15 mouse cellular contexts compared by ENCODE assay signal in the genomic region with DNA sequence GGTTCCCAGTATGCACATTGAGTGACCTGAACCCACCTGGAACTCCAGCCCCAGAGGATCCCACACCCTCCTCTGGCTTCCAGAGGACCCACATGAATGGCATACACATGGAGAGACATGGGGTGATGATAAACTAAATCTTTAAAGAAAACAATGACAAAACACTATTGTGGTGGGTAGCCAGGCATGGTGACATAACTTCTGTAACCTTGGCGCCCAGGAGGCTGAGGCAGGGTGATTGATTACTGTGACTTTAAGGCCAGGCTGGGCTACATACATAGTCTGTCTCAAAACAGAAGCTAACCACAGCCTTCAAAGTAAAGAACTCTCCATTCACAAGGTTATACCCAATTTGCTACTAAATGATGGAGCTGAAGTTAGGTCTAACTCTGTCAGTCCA. TPM values are rescaled to one million over a fixed set of nuclear protein-coding genes. Genes with fewer than 3 reads are reported as not detected.
DNase-seq lines count a peak whose midpoint lies in the region; ATAC-seq and TF ChIP-seq lines count a peak whose summit lies in the region.
"Had no signal": no experiment of that assay in that cellular context is flagged by ENCODE, and none has a peak within 500 bp of the region (broad histone marks: within the 10 kb centered on the region; RNA-seq: fewer than 3 reads in every experiment).

No protein-coding gene starts in this region.

- no peak overlapping the region for H3K4me3 ChIP-seq in heart, embryonic 15.5 days
- H3K4me3 ChIP-seq in lung, embryonic 16.5 days (ENCODE audit: low read length), result no peak overlapping the region
- no peak overlapping the region for H3K4me3 ChIP-seq in liver, embryonic 14.5 days (ENCODE audit: insufficient read depth in 1 of 2, low read depth in 2 of 2, low read length in 2 of 2)
- H3K4me3 ChIP-seq in hindbrain, embryonic 10.5 days, result no peak overlapping the region

- no peak for TF ChIP-seq CTCF in liver, embryonic 14.5 days (IDR thresholded peaks at IDR 0.05; ENCODE audit: low read depth)

- no peaks in the 10 kb centered on the region for H3K36me3 ChIP-seq in heart, embryonic 15.5 days
- no peaks in the 10 kb centered on the region for H3K36me3 ChIP-seq in lung, embryonic 16.5 days (ENCODE audit: control insufficient read depth, insufficient read depth, low read length)
- no peaks in the 10 kb centered on the region for H3K36me3 ChIP-seq in liver, embryonic 14.5 days (replicated peaks; ENCODE audit: control insufficient read depth, insufficient read depth, low read depth)
- no peaks in the 10 kb centered on the region for H3K36me3 ChIP-seq in hindbrain, embryonic 10.5 days

- H3K9me3 ChIP-seq in heart, embryonic 15.5 days (replicated peaks), result no peaks in the 10 kb centered on the region
- H3K9me3 ChIP-seq in lung, embryonic 16.5 days (ENCODE audit: control insufficient read depth, low read length), result no peaks in the 10 kb centered on the region
- no peaks in the 10 kb centered on the region for H3K9me3 ChIP-seq in liver, embryonic 14.5 days (ENCODE audit: control insufficient read depth, low read length)
- no peaks in the 10 kb centered on the region for H3K9me3 ChIP-seq in hindbrain, embryonic 10.5 days

- no peak for TF ChIP-seq EP300 in liver, embryonic 14.5 days (IDR thresholded peaks at IDR 0.05; ENCODE audit: low read depth)

- H3K27ac ChIP-seq in heart, embryonic 15.5 days, result peak overlapping the region; percentile 75
- H3K27ac ChIP-seq in lung, embryonic 16.5 days (ENCODE audit: low read length), result peak overlapping the region; percentile 90; the same call in 1 of the 2 replicates
- H3K27ac ChIP-seq in liver, embryonic 14.5 days, result peak overlapping the region; percentile 11; the same call in 1 of the 2 replicates
- H3K27ac ChIP-seq in hindbrain, embryonic 10.5 days, result no peak overlapping the region
- H3K27ac ChIP-seq: kidney, postnatal 0 days had no signal

- H3K4me1 ChIP-seq in heart, embryonic 15.5 days (replicated peaks), result peaks cover 49% of the 10 kb centered on the region
- H3K4me1 ChIP-seq in lung, embryonic 16.5 days (replicated peaks; ENCODE audit: control insufficient read depth, insufficient read depth, low read length), result peaks cover 32% of the 10 kb centered on the region
- H3K4me1 ChIP-seq in liver, embryonic 14.5 days (replicated peaks; ENCODE audit: control insufficient read depth in 2 of 2, insufficient read depth in 2 of 2, low read length in 1 of 2), result peaks cover 36 to 51% of the 10 kb centered on the region in 2 experiments
- peaks cover 36% of the 10 kb centered on the region for H3K4me1 ChIP-seq in hindbrain, embryonic 10.5 days (replicated peaks)

- H3K9ac ChIP-seq in heart, embryonic 15.5 days, result no peak overlapping the region
- H3K9ac ChIP-seq in lung, embryonic 16.5 days (ENCODE audit: low read length), result no peak overlapping the region
- H3K9ac ChIP-seq in liver, embryonic 14.5 days (replicated peaks), result no peak overlapping the region

- H3K27me3 ChIP-seq in heart, embryonic 15.5 days, result no peaks in the 10 kb centered on the region
- no peaks in the 10 kb centered on the region for H3K27me3 ChIP-seq in lung, embryonic 16.5 days (ENCODE audit: control insufficient read depth, insufficient read depth, low read depth, low read length)
- no peaks in the 10 kb centered on the region for H3K27me3 ChIP-seq in liver, embryonic 14.5 days (ENCODE audit: control insufficient read depth, insufficient read depth, low read length)
- peaks cover 4% of the 10 kb centered on the region for H3K27me3 ChIP-seq in hindbrain, embryonic 10.5 days (ENCODE audit: insufficient read depth, poor library complexity, severe bottlenecking)

- no peak for ATAC-seq in heart, embryonic 15.5 days (replicated peaks; ENCODE audit: insufficient number of reproducible peaks, insufficient read depth, low FRiP score, low read depth)
- ATAC-seq in lung, embryonic 16.5 days (ENCODE audit: low read depth), result no peak
- ATAC-seq in liver, embryonic 14.5 days (ENCODE audit: insufficient read depth), result no peak
- ATAC-seq: intestine, embryonic 16.5 days had no signal

- WGBS in heart, embryonic 15.5 days, result 80% methylated on average over 1 of the region's 1 CpGs
- 87% methylated on average over 1 of the region's 1 CpGs for WGBS in lung, embryonic 16.5 days
- WGBS in liver, embryonic 14.5 days (ENCODE audit: insufficient replicate concordance), result 77% methylated on average over 1 of the region's 1 CpGs
- WGBS in hindbrain, embryonic 10.5 days, result 79% methylated on average over 1 of the region's 1 CpGs

- H3K4me2 ChIP-seq in heart, embryonic 15.5 days, result no peak overlapping the region
- no peak overlapping the region for H3K4me2 ChIP-seq in lung, embryonic 16.5 days (ENCODE audit: low read depth, low read length)
- H3K4me2 ChIP-seq in liver, embryonic 14.5 days (ENCODE audit: low read depth), result no peak overlapping the region

- no peak for DNase-seq in heart, postnatal 4 days
- no peak for DNase-seq in lung, postnatal 25 days (ENCODE audit: low spot score)
- no peak for DNase-seq in liver, embryonic 14.5 days (ENCODE audit: low read depth in 3 of 3, low spot score in 3 of 3)
- DNase-seq in hindbrain, embryonic 10.5 days (ENCODE audit: low spot score), result no peak
- no peak for DNase-seq in cerebellum, postnatal 14 days
- DNase-seq: cerebellum, adult 11-12 months; gastrocnemius, postnatal 10 days; layer of hippocampus, adult 9-11 months; lung, adult 2 months; midbrain, embryonic 14.5 days had no signal

RNA-seq across cellular contexts. Expression of gene Gm42791, which starts 30.7 kb away (rescaled TPM):
- 2.1 and 2.6 TPM in 2 replicates for polyA plus RNA-seq in heart, embryonic 15.5 days (2015; fragmentation: Nextera tagmentation; extraction: Ambion mirVana)
- 1 to 10 TPM; 2.6 to 2.9 TPM for total RNA-seq in heart, postnatal 4 days (2021)
- polyA plus RNA-seq in lung, embryonic 16.5 days (2015; fragmentation: Nextera tagmentation; extraction: Ambion mirVana), result 0.94 and 1.3 TPM in 2 replicates
- polyA plus RNA-seq in liver, embryonic 14.5 days (2012; rRNA removed), result not detected in 2 replicates
- polyA plus RNA-seq in liver, embryonic 14.5 days (2014; fragmentation: Nextera tagmentation; extraction: Ambion mirVana), result 1.0 TPM in 1 of 2 replicates, not detected in the other
- 1.6 and 3.8 TPM in 2 replicates for polyA plus RNA-seq in hindbrain, embryonic 10.5 days (2016; fragmentation: Nextera tagmentation; extraction: Ambion mirVana)
- polyA plus RNA-seq: brain, embryonic 14.5 days; kidney, postnatal 0 days; lung, adult 2 months; midbrain, embryonic 14.5 days had no signal

RNA-seq across cellular contexts. Expression of gene Katnal1, which starts 35.1 kb away (rescaled TPM):
- 10.2 and 12.0 TPM in 2 replicates for polyA plus RNA-seq in heart, embryonic 15.5 days (2015; fragmentation: Nextera tagmentation; extraction: Ambion mirVana)
- 10 to 100 TPM in 1 of 2 experiments, 1 to 10 TPM in 1; 9.6 to 11.0 TPM for total RNA-seq in heart, postnatal 4 days (2021)
- 11.0 and 11.7 TPM in 2 replicates for polyA plus RNA-seq in lung, embryonic 16.5 days (2015; fragmentation: Nextera tagmentation; extraction: Ambion mirVana)
- 3.9 and 5.1 TPM in 2 replicates for polyA plus RNA-seq in liver, embryonic 14.5 days (2012; rRNA removed)
- polyA plus RNA-seq in liver, embryonic 14.5 days (2014; fragmentation: Nextera tagmentation; extraction: Ambion mirVana), result 7.6 and 8.3 TPM in 2 replicates
- polyA plus RNA-seq in hindbrain, embryonic 10.5 days (2016; fragmentation: Nextera tagmentation; extraction: Ambion mirVana), result 22.4 and 23.6 TPM in 2 replicates
